Mouse (Mus musculus) kidney, postnatal 14 days (tissue): ENCODE measurements around the gene Eapp.

Source experiments
- DNase-seq: peaks from one replicate; pipeline ENCODE4 v3.0.0; 2022; ENCODE audit warnings: mixed read lengths

Eapp gene

DNA sequence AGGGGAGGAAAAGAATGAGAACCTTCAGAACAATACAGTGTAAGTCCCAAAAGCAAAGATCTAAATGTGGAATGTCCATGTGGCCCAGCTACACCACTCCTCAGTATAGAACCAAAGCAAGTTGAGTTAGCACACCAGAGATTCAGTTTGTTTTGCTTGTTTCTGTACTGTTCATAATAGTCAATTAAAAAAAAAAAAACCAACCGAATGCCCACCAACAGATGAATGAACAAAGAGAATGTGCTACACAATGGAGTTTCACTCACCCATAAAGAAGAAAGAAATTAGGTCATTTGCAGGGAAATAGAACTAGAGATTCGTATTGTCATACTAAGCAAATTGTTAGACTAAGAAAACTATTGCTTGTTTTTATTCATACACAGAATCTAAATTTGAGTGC, 63.6 kb downstream of the Eapp start:
- no peak for DNase-seq

DNA sequence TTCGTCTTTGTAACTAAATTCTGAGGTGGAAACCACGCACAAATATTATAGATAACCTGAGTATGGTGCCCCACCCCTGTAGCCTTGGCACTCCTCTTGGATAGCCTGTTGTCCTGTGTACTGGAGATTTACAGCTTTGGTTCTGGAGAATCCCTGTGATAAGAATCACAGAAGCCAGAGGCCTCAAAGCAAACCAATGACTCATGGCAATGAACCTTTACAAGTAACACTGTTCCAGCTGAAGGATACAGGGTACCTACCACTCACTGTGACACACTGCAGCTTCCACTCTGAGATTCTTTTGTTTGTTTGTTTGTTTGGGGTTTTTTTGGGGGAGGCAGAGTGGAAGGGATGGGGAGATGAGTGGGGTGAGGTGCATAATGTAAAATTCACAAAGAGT, 73.8 kb downstream of the Eapp start:
- DNase-seq = no peak
